Mouse (Mus musculus): Measurements from ENCODE around the gene Mex3a.

- TF ChIP-seq CTCF (IDR thresholded peaks at IDR 0.05; ENCODE audit: insufficient read depth, low read length): no peak
- no peak for TF ChIP-seq POLR2A (IDR thresholded peaks at IDR 0.05; ENCODE audit: borderline replicate concordance, extremely low read depth, low read depth, low read length)
These were observed 12.9 kb downstream of the Mex3a start for GRCm38 (mm10) chr3:88544955-88545591.

Data from lung, adult 2 months (tissue).